Mouse (Mus musculus) heart, postnatal 25 days (tissue): ENCODE data around the gene Tnnt1. TPM values are rescaled to one million over a fixed set of nuclear protein-coding genes. Genes with fewer than 3 reads are reported as not detected.

Source experiments
- DNase-seq: peaks from one replicate; pipeline ENCODE4 v3.0.0; 2022; ENCODE audit warnings: low spot score
- intact Hi-C: fragments of 180-260 bp; cut with DNase I; formaldehyde crosslinking; loops from one replicate; pipeline ENCODE4 v1.15.1; 2025
- total RNA-seq, 2 experiments: library from RNA; stranded (reverse); gene quantifications; 2 replicates each; pipeline ENCODE4 v1.2.3; 2021

Gene Tnnt1
- total RNA-seq, 2 experiments from 2014 or later = 26.1 to 30.7 TPM

- intact Hi-C loops = loop anchor here (10.0 kb wide), 1 partner anchor 367 kb away; the partner anchor contains the start of gene Leng8
- peak; percentile 91 for DNase-seq
Measured at GRCm38 (mm10) chr7:4501558-4502397, 14.4 kb downstream of the Tnnt1 start, which contains the start of gene Ppp1r12c. Gene Ppp1r12c, minus strand, starts transcription at chr7:4501680.

GRCm38 (mm10) chr7:4500892-4501471, 15.2 kb downstream of the Tnnt1 start:
- intact Hi-C loops = loop anchor here (10.0 kb wide), 1 partner anchor 366 kb away; the partner anchor contains the start of gene Leng8
- DNase-seq = no peak

GRCm38 (mm10) chr7:4499034-4499433, 17.1 kb downstream of the Tnnt1 start:
- DNase-seq = no peak
- intact Hi-C loops = loop anchor here (2.0 kb wide), 1 partner anchor 20 kb away; no protein-coding TSS in a partner anchor

GRCm38 (mm10) chr7:4498251-4498650, 17.9 kb downstream of the Tnnt1 start:
- DNase-seq = peak; percentile 87
- intact Hi-C loops = loop anchor here (2.0 kb wide), 1 partner anchor 19 kb away; no protein-coding TSS in a partner anchor

- no peak for DNase-seq
- intact Hi-C loops = no loop called here
Measured at GRCm38 (mm10) chr7:4497271-4497903, 18.8 kb downstream of the Tnnt1 start.

GRCm38 (mm10) chr7:4496468-4496867, 19.7 kb downstream of the Tnnt1 start:
- no peak for DNase-seq
- intact Hi-C loops = no loop called here

- intact Hi-C loops = no loop called here
- DNase-seq = no peak
Measured at GRCm38 (mm10) chr7:4493991-4494390, 22.2 kb downstream of the Tnnt1 start.

GRCm38 (mm10) chr7:4492284-4493224, 23.6 kb downstream of the Tnnt1 start:
- intact Hi-C loops = no loop called here
- no peak for DNase-seq

GRCm38 (mm10) chr7:4491308-4491707, 24.9 kb downstream of the Tnnt1 start:
- intact Hi-C loops = no loop called here
- peak; percentile 63 for DNase-seq

GRCm38 (mm10) chr7:4482281-4482680, 33.9 kb downstream of the Tnnt1 start:
- intact Hi-C loops = no loop called here

GRCm38 (mm10) chr7:4479674-4480073, 36.5 kb downstream of the Tnnt1 start:
- intact Hi-C loops = loop anchor here (2.0 to 10.0 kb wide), 4 partner anchors 19 to 805 kb away; partner anchors contain the start of genes Rps9, Tmc4 and Tnni3

More at GRCm38 (mm10) chr7:4482281-4482680, 33.9 kb downstream of the Tnnt1 start:
- DNase-seq = no peak

GRCm38 (mm10) chr7:4478796-4479291, 37.3 kb downstream of the Tnnt1 start:
- no peak for DNase-seq
- intact Hi-C loops = loop anchor here (2.0 to 10.0 kb wide), 3 partner anchors 20 to 804 kb away; partner anchors contain the start of genes Rps9 and Tmc4

More at GRCm38 (mm10) chr7:4479674-4480073, 36.5 kb downstream of the Tnnt1 start:
- DNase-seq = no peak

- intact Hi-C loops = loop anchor here (2.0 to 10.0 kb wide), 3 partner anchors 21 to 803 kb away; partner anchors contain the start of genes Rps9 and Tmc4
- peak; percentile 76 for DNase-seq
Measured at GRCm38 (mm10) chr7:4478021-4478795, 38.0 kb downstream of the Tnnt1 start.

- no peak for DNase-seq
- intact Hi-C loops = loop anchor here (5.0 to 10.0 kb wide), 3 partner anchors 769 to 872 kb away; partner anchors contain the start of genes Rps9 and Tmc4
Measured at GRCm38 (mm10) chr7:4473940-4474339, 42.2 kb downstream of the Tnnt1 start.

- peak; percentile 70 for DNase-seq
- intact Hi-C loops = loop anchor here (2.0 to 10.0 kb wide), 5 partner anchors 26 to 869 kb away; partner anchors contain the start of genes Rdh13, Rps9 and Tmc4
Measured at GRCm38 (mm10) chr7:4471179-4471555, 45.0 kb downstream of the Tnnt1 start.

GRCm38 (mm10) chr7:4470275-4471178, 45.7 kb downstream of the Tnnt1 start:
- intact Hi-C loops = loop anchor here (2.0 to 10.0 kb wide), 5 partner anchors 26 to 868 kb away; partner anchors contain the start of genes Rdh13, Rps9 and Tmc4
- peak; percentile 30 for DNase-seq

GRCm38 (mm10) chr7:4467801-4468200, 48.4 kb downstream of the Tnnt1 start:
- DNase-seq = no peak
- intact Hi-C loops = no loop called here
